Mouse (Mus musculus): ENCODE measurements around the gene Maml2. TPM values are rescaled to one million over a fixed set of nuclear protein-coding genes. Genes with fewer than 3 reads are reported as not detected.

Maml2 gene
- total and polyA plus RNA-seq, 2 experiments from 2014 or later, result 11.4 to 11.6 TPM

DNA sequence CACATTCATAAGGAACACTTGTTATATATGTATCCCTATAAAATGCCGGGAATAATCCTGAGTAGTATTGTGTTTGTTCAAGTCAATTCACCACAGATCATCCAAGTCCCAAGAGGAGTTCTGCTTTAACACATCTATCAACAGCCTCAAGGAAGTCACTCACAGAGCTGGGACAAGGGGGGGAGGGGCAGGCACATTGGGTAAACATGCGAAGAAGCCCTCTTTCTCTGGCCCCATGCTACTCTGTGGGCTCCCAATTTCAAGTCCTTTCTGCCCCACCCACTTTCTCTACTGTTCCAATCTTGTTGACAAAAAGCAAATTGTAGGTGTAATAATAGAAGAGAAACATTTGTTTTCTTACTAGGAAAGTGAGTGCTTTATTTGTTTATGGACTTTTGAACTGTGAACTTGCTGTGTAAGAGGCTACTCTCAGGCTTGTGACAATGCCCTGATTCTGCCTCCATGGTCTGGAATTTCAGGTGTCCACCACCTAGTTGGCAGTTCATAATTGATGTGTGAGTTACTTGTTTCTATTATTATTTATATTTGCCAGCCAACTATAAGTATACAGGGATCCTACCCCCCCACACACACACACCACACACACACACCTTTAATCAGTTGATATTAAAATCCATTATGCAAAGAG is 131.8 kb downstream of the Maml2 start:
- ATAC-seq, result no peak
- H3K9me3 ChIP-seq (ENCODE audit: low read length), result no peaks in the 10 kb centered on the region
- no peak overlapping the region for H3K4me3 ChIP-seq (ENCODE audit: low read length)
- WGBS, result 41% methylated on average over 2 of the region's 2 CpGs
- no peak overlapping the region for H3K9ac ChIP-seq (replicated peaks; ENCODE audit: low read length)
- H3K36me3 ChIP-seq (ENCODE audit: insufficient read depth, low read length), result no peaks in the 10 kb centered on the region
- H3K4me2 ChIP-seq (ENCODE audit: low read depth, low read length), result no peak overlapping the region
- no peak for TF ChIP-seq CTCF (IDR thresholded peaks at IDR 0.05; ENCODE audit: low read depth)
- H3K27me3 ChIP-seq (ENCODE audit: insufficient read depth, low read length), result no peaks in the 10 kb centered on the region
- no peak overlapping the region for H3K27ac ChIP-seq
- no peaks in the 10 kb centered on the region for H3K4me1 ChIP-seq (ENCODE audit: insufficient read depth, low read length)
- DNase-seq (ENCODE audit: low spot score), result no peak

DNA sequence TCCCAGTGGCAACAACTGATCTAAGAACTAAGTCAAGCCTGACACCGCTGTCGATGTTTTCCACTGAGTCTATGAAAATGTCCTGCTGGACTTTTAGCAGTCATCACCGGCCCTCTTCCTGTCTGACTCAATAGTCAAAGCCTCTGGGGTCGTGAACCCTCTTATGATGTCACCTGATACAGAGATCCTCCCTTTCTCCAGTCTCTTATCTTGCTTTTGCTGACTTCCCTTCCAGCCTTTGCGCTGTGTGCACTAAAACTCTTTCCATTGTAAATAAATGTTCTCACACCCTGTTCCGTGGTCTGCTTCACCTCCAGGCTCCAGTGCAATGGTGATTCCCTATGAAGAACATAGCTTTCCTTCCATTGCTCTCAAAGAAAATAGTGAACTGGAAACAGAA is 132.5 kb downstream of the Maml2 start:
- Histone ChIP-seq H3K4me2 (ENCODE audit: low read depth, low read length) (no peak overlapping the region), H3K9ac (replicated peaks; ENCODE audit: low read length) (no peak overlapping the region), H3K36me3 (ENCODE audit: insufficient read depth, low read length) (no peaks in the 10 kb centered on the region), H3K9me3 (ENCODE audit: low read length) (no peaks in the 10 kb centered on the region), H3K4me1 (ENCODE audit: insufficient read depth, low read length) (no peaks in the 10 kb centered on the region), H3K27ac (no peak overlapping the region), H3K4me3 (ENCODE audit: low read length) (no peak overlapping the region), H3K27me3 (ENCODE audit: insufficient read depth, low read length) (no peaks in the 10 kb centered on the region)
- ATAC-seq (no peak), DNase-seq (ENCODE audit: low spot score) (no peak)
- TF ChIP-seq CTCF (IDR thresholded peaks at IDR 0.05; ENCODE audit: low read depth), result no peak
- WGBS, result 84% methylated on average over 6 of the region's 6 CpGs

DNA sequence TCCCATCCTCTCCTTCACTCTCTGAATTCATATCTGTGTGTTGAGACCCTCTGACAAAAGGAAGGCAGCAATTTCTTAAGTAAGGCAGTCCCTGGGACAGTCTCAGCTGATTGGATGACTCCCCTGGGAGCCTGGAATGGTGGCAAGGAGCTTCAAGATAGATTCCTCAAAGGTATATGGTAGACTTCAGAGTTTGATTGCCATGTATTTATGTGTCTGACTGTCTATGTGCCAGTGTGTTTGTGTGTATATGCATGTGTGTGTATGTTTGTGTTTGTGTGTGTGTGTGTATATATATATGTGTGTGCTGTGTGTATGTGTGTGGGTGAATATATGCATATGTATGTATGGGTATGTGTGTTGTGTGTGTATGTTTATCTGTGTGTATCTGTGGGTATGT is 133.0 kb downstream of the Maml2 start:
- TF ChIP-seq CTCF (IDR thresholded peaks at IDR 0.05; ENCODE audit: low read depth), result no peak
- no peaks in the 10 kb centered on the region for H3K4me1 ChIP-seq (ENCODE audit: insufficient read depth, low read length)
- no peaks in the 10 kb centered on the region for H3K27me3 ChIP-seq (ENCODE audit: insufficient read depth, low read length)
- H3K9me3 ChIP-seq (ENCODE audit: low read length), result no peaks in the 10 kb centered on the region
- no peaks in the 10 kb centered on the region for H3K36me3 ChIP-seq (ENCODE audit: insufficient read depth, low read length)
- no peak overlapping the region for H3K27ac ChIP-seq
- H3K4me3 ChIP-seq (ENCODE audit: low read length), result no peak overlapping the region
- H3K9ac ChIP-seq (replicated peaks; ENCODE audit: low read length), result no peak overlapping the region
- DNase-seq (ENCODE audit: low spot score), result no peak
- no peak for ATAC-seq
- H3K4me2 ChIP-seq (ENCODE audit: low read depth, low read length), result no peak overlapping the region

- H3K4me3 ChIP-seq (ENCODE audit: low read length), result no peak overlapping the region
- no peak overlapping the region for H3K9ac ChIP-seq (replicated peaks; ENCODE audit: low read length)
- H3K36me3 ChIP-seq (ENCODE audit: insufficient read depth, low read length), result no peaks in the 10 kb centered on the region
- H3K4me1 ChIP-seq (ENCODE audit: insufficient read depth, low read length), result no peaks in the 10 kb centered on the region
- H3K4me2 ChIP-seq (ENCODE audit: low read depth, low read length), result no peak overlapping the region
- no peak overlapping the region for H3K27ac ChIP-seq
- TF ChIP-seq CTCF (IDR thresholded peaks at IDR 0.05; ENCODE audit: low read depth), result no peak
- DNase-seq (ENCODE audit: low spot score) (no peak), ATAC-seq (no peak)
- 69% methylated on average over 3 of the region's 3 CpGs for WGBS
- no peaks in the 10 kb centered on the region for H3K9me3 ChIP-seq (ENCODE audit: low read length)
- no peaks in the 10 kb centered on the region for H3K27me3 ChIP-seq (ENCODE audit: insufficient read depth, low read length)
Observed at GRCm38 (mm10) chr9:13431646-13432045, 133.9 kb downstream of the Maml2 start.

DNA sequence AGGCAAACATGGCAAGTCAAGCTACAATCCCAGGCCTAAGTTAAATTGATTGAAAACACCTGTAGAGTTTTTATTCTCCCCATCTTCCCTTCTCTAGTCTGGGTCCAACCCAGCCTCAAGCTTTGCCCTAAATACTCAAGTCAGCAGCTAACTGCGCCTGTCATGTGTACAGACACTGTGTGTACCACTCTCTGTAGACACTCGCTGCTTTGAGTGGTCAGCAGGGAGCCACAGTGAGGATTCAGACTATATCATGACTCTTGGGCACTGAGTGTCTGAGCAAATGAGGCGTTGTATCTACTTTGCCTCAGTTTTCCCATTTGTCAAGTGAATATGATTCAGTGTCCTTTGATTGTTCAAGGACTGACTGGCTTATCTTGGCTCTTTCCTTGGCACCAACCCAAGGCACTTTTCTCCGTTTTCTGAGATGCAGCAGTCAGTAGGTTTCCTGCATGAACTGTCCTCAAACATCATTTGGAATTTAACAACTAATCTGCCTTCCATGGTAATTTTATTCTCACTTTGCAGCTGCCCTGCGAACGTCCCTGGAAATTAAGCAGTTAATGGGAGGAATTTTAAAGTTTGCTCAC is 135.8 kb downstream of the Maml2 start:
- no peak for TF ChIP-seq CTCF (IDR thresholded peaks at IDR 0.05; ENCODE audit: low read depth)
- no peaks in the 10 kb centered on the region for H3K27me3 ChIP-seq (ENCODE audit: insufficient read depth, low read length)
- ATAC-seq (no peak), DNase-seq (ENCODE audit: low spot score) (no peak)
- no peaks in the 10 kb centered on the region for H3K36me3 ChIP-seq (ENCODE audit: insufficient read depth, low read length)
- no peak overlapping the region for H3K27ac ChIP-seq
- H3K4me1 ChIP-seq (ENCODE audit: insufficient read depth, low read length), result no peaks in the 10 kb centered on the region
- no peak overlapping the region for H3K4me3 ChIP-seq (ENCODE audit: low read length)
- no peak overlapping the region for H3K4me2 ChIP-seq (ENCODE audit: low read depth, low read length)
- no peaks in the 10 kb centered on the region for H3K9me3 ChIP-seq (ENCODE audit: low read length)
- WGBS, result 72% methylated on average over 6 of the region's 6 CpGs
- no peak overlapping the region for H3K9ac ChIP-seq (replicated peaks; ENCODE audit: low read length)

DNA sequence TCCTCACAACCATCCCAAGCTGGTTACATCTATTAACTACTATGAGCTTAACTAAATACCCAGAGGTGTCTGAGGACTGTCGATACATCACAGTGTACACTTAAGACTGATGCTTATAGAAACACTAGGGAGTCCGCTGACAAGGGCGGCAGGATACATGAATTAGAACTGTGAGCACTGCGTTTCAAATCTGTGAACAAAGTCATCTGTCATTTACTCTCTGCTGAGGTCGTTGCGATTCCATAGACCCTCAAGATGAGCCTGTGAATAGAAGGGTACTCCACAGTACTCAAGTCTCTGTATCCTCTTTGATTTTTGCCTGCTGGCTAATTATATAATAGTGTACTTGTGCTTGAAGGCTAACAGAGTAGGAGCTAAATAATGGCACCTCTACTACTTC is 143.2 kb downstream of the Maml2 start:
- 50% methylated on average over 6 of the region's 6 CpGs for WGBS
- no peak overlapping the region for H3K27ac ChIP-seq
- TF ChIP-seq CTCF (IDR thresholded peaks at IDR 0.05; ENCODE audit: low read depth), result no peak

DNA sequence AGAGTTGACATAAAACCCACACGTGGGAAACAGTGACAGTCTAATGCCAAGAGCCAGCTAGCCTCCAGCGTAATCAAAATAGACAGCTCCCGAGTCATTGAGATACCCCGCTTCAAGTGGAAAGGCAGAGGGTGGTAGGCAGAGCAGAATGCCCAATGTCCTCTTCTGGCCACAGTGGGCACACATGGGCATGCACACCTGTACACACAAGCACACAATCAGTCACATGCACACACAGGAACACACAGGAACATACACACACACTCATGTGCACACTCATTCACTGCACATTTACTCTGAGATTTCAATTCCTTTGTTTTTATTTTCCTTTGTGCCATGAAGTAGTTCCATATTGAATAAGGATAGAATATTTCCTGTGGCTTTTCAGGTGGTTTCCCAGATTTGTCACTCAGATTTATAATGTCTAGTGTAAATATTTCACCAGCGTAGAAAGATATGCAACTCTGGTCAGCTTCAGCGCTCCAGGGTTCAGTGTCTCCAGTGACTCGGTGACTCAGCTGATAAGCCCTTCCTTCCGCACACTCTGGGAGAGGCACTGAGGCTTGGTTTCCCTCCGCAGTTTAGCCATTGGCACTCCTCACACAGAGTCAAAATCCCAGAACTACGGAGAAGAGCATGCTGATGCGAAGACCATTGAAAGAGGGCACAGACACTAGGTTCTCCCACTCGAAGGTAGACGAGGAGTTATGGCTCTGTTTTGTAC is 144.4 kb downstream of the Maml2 start:
- Histone ChIP-seq H3K4me2 (ENCODE audit: low read depth, low read length) (no peak overlapping the region), H3K27me3 (ENCODE audit: insufficient read depth, low read length) (no peaks in the 10 kb centered on the region), H3K27ac (no peak overlapping the region), H3K36me3 (ENCODE audit: insufficient read depth, low read length) (no peaks in the 10 kb centered on the region), H3K9me3 (ENCODE audit: low read length) (no peaks in the 10 kb centered on the region), H3K4me3 (ENCODE audit: low read length) (no peak overlapping the region), H3K4me1 (ENCODE audit: insufficient read depth, low read length) (no peaks in the 10 kb centered on the region), H3K9ac (replicated peaks; ENCODE audit: low read length) (no peak overlapping the region)
- ATAC-seq (no peak), DNase-seq (ENCODE audit: low spot score) (no peak)
- TF ChIP-seq CTCF (IDR thresholded peaks at IDR 0.05; ENCODE audit: low read depth), result no peak
- 85% methylated on average over 13 of the region's 13 CpGs for WGBS

More for the DNA sequence above, 143.2 kb downstream of the Maml2 start:
- ATAC-seq (no peak), DNase-seq (ENCODE audit: low spot score) (no peak)
- Histone ChIP-seq H3K4me2 (ENCODE audit: low read depth, low read length) (no peak overlapping the region), H3K9me3 (ENCODE audit: low read length) (no peaks in the 10 kb centered on the region), H3K27me3 (ENCODE audit: insufficient read depth, low read length) (no peaks in the 10 kb centered on the region), H3K4me1 (ENCODE audit: insufficient read depth, low read length) (no peaks in the 10 kb centered on the region), H3K36me3 (ENCODE audit: insufficient read depth, low read length) (no peaks in the 10 kb centered on the region), H3K4me3 (ENCODE audit: low read length) (no peak overlapping the region), H3K9ac (replicated peaks; ENCODE audit: low read length) (no peak overlapping the region)

Data from hindbrain, postnatal 0 days (tissue).